Mouse (Mus musculus) lung, adult 18-20 months (tissue): Measurements from ENCODE around the gene Dnajc8.
"Not testable (repeated sequence)": the region's sequence is repeated elsewhere in the genome, so short reads cannot be mapped to it uniquely, and the experiment has no call there.

Experiments used
- DNase-seq, 2 experiments: peaks; one replicate each; pipeline ENCODE4 v3.0.0; 2022; ENCODE audit warnings: mixed read lengths in 2 of 2

Dnajc8 gene

DNA sequence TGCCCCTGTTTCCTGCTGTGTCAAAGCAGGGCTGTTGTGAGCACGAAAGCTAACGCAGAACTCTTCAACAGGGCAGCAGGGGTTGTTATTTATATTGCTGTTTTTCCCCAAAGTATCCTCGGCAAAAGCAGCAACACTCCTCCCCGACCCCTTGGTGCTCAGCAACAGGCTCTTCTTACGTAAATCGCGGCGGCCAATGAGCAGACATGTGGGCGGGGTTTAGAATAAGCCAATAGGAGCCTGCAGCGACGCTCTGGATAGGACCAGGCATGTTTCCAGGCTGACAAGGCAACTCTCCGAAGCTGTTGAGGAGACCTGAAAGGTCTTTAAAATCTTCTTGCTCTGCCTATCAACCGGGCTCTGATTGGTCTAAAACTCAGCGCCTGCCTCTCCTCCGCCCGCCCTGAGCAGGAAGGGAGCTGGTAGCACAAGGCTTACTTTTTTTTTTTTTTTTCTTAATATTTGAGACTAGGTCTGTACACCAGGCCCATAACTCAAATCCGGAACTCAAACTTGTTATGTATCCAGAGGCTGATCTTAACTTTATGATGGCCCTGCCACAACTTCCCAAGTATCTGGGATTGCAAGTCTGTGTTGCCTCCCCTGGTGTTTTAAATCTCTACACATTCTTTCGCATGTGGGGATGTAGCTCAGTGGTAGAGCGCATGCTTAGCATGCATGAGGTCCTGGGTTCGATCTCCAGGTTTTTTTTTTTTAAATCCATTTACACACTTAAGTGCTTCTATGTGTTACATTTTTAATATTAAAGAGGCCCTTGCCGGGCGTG is 19.8 kb upstream of the Dnajc8 start:
- peak; percentile 96 to 97 for DNase-seq

DNA sequence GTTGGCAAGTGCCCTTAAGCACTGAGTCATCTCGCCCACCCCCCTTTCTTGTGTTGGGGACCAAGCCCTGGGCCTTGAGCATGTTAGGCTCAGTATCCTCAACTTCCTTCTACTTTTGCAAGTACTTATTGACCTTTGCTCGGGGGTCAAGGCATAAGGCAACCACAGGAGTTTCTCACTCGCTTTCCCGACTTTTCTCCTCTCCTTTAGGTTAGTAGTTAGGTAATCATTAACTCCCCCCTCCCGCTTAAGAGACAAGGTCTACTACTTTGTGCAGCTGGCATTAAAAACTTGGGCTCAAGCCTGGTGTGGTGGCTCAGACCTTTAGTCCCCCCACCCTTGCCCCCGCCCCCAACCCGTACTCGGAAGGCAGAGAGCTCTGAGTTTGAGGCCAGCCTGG is 17.3 kb upstream of the Dnajc8 start:
- no peak for DNase-seq

DNA sequence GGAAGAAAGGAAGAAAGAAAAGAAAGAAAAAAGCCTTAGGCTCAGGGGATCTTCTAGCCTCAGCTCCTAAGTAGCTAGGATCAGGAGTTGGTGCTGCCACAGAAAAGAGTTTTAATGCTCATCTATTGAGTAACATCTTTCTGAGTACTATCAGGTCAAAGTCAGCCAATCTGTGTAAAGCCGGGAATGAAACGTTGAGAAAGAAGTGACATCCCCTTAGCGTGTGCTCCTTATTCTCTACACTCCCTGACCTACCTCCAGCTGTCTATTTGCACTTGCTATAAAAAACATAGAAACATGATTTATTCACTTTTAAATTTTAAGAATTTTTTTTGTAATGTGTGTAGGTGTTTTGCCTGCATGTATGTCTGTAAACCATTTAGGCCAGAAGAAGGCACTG is 16.2 kb upstream of the Dnajc8 start:
- no peak for DNase-seq

DNA sequence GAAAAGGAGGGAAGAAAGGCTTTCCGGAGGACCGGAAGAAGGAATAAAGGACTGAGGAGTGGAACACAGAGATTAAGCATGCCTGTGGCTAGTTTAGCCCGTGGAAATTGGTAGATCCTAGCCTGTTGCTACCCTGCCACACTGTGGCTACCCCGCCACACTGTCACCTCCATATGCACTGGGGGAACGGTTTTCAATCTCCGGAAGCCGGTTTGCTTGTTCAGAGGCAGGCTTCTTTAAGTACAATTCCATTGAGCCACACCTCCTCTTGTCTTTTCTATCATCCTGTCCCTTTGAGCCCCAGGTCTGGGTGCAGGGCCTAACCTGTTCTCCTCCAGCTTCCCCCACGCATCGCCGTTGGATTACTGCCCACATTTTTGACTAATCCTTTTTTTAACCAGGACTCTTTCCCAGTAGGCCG is 11.0 kb upstream of the Dnajc8 start:
- DNase-seq: no peak

DNA sequence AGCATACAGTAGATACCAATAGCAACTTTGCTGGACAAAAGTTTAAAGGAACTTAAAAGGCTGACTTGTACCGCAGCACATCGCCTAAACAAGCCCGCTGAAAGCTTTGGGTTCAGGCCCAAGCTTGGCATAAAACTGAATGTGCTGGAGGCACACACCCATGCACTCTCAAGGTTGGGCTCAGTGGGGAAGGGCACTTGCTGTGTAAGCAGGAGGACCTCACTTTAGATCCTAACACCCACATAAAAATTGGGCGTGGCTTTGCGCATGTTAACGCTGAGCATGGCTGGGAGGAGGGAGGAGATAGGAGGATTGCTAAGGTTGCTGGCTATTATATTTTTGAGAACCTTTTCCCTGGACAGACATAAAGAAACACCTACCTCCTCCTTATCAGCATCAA is 10.5 kb upstream of the Dnajc8 start:
- no peak for DNase-seq

DNA sequence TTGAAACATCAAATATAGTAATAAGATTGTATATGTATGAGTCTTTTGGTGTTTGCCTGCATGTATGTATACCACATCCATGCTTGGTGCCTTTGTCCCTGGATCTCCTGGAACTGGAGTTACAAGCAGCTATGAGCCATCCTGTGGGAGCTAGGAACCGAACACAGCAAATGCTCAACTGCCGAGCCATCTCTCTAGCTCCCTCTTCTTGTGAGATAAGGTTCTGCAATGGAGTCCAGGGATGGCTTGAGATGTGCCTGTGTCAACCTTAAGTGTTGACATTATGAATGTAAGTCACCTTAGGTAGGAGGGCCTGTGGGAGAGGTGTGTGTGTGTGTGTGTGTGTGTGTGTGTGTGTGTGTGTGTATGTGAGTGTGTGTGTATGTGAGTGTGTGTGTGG is 8.7 kb upstream of the Dnajc8 start:
- DNase-seq: no peak

DNA sequence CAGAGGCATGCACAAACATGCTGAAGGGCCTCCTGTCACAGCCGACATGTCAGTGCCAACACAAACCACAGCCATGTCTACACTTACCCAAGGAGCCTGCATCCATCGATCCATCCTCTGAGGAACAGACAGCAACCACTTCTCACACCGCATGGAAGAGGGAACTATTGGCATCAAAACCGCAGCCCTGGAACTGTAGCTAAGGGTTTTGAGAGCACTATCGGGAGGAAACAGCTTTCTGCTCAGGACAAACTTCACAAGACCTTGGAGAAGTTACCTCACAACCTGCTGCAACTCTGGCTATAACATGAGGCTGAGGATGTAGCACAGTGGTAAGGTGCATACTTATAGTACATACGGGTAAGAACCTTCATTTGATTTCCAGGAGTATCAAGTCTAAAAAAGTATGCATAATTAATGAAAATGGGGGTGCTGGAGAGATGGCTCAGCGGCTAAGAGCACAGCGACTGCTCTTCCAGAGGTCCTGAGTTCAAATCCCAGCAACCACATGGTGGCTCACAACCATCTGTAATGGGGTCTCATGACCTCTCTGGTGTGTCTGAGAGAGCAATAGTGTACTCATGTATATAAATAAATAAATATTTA is 7.3 kb upstream of the Dnajc8 start:
- DNase-seq: no peak

DNA sequence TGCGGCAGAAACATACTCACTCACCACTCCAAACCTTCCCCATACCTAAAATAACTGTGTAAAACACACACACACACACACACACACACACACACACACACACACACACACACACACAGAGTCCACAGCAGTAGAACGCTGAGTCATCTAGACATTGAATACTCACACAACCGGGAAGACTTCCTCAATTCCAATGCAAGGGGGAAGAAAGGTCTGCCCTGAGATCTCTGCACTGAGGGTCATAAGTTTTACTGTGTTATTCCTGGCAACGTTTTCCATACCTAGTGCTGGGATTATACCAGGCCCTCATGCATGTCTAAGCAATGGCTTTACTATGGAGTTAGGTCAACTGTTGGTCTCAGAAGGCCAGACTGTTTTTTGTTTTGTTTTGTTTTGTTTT is 6.0 kb upstream of the Dnajc8 start:
- no peak for DNase-seq

DNA sequence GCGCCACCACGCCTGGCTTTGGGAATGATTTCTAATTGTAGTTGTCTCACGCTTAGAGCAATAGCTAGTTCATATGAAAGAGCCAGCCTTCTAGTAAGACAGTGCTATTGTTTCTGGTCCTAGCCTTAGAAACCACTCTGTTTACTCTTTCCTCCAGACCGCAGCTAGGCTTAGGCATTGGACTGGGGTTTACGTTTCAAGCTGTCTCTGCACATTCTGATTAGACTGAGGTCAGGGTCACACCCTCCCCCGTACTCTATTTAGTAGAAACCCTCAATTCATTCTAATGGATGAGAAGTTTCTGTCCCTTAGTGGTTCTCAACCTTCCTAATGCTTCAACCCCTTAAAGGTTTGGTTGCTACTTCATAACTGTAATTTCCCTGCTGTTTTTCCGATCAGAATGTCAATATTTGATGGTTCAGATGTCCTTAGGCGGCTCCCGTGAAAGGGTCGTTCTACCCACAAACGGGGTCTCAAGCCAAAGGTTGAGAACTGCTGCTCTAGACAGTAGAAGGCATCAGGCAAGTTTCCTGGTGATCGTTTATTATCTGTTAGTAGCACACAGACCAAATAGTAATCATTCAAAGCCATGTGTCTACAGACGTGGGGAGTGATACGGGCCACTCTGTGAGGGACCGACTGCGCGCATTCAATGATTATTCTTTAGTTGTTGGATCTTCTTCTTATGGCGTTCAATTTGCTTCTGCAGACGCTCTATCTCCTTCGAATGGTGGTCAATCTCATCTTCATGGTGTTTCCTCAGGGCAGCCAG is 5.1 kb upstream of the Dnajc8 start:
- DNase-seq: no peak

DNA sequence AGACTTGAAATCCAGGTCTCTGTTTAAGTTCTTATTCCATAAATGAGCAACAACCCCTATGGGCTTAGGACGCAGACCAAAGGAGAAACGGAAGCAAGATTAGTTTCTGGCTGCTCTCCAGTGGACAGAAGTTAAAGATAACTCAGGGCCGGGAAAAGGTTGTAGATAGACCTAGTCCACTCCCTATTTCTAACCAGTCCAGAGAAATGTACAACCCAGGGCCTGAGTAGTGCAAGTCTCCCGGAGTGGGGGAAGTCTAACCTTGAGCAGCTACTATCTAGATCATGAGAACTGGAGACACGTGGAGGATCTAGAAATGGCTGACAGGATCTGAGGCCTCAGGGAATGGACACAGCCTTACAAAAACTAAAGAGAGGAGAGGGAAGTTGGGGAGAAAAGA is 2.9 kb upstream of the Dnajc8 start:
- DNase-seq: no peak

DNA sequence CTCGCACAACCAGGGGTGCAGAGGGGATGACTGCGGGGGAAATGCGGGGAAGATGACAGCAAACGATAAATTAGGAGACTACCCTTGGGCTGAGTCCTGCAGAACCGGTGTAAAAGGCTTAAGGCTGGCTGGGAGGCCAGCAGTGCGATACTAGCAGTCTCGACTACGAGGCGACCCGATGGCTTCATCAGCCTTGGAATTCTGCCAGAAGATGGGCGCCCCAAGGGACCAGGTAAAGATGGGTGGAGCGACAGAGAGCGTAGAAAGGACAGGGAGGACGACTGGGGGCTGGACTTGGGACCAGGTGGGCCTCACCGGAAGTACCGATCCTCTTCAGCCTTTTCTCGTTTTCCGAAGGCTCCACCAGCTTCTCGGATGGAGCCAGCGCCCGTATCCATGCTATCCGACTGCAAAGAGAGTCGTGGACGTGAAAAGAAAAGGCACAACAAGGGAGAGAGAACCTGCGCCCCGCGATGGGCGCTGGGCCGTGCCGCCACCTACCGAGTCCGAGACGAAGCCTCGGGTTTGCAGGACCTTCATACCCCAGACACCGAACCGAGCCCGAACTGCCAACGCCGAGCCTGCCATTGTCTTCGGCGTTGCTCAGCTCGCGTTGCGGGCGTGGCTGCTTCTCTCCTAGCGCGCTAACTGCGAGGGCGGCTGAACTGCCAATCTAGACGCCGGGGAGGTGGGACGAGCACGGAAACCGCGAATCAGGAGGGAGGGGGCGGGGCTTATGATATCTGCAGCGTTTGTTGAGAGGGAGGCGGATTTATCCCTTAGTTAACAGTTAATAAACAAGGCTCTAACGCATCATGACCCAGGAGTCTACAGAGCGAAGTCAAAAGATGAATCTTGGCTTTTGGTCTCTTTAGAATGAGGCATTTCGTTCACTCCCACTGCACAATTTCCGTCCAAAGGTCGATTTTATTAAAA is 2.1 kb upstream of the Dnajc8 start, which contains the start of gene Atpif1:
Gene Atpif1 (minus strand): TSS at position 679 of the 936 bp plus-strand sequence.
- DNase-seq: peak; percentile 92 to 95

DNA sequence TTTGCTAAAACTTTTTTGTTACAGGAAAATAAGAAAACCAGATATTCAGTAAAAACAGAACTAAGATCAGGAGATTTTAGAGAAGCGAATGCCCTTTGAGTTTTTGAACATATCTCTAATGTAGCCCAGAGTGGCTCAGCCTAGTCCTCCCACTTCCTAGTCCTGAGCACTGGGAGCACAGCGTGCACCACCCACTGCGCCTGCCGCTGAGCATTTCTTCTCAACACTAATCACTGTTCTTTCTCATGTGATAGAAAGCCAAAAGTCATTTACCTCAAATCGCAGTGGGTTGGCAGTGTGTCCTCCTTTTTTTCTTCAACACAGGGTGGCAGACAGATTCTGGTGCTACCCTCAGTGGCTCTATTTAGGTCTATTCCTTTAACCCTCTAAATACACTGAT is 4.1 kb downstream of the Dnajc8 start:
- DNase-seq: no peak

DNA sequence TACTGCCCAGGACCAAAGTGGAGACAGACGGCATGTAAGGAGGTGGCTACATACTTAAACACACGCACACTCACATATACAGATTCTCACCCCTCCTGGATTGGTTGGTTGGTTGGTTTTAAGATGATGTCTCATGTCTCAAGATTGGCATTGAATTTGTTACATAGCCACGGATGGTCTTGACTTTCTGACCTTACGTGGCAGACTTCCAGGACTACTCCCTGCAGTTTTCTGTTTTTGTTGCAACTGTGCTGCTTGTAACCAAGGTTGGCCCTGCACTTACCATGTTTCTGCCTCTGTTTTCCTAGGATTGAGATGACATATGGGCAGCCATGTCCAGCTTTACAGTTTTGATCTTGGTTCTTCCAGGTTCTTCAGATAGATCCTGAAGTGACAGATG is 6.1 kb downstream of the Dnajc8 start:
- no peak for DNase-seq

DNA sequence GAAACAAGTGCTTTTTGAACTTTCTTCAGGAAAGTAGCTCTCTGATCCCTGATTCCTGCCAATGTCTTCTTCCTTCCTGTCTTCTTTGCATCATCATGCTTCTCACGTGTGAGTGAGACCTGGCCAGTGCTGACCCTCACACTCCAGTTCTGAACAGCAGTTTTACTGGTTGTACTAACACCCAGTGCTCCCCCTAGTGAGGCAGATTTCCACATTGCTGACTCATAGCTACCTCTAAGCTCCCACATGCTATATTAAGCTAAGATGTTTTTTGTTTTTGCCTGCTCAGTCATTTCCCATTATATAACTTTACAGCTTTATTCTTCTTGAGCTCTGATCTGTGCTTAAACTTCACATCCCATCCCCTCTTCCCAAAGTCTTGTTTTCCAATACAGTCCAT is 7.4 kb downstream of the Dnajc8 start:
- DNase-seq: no peak

DNA sequence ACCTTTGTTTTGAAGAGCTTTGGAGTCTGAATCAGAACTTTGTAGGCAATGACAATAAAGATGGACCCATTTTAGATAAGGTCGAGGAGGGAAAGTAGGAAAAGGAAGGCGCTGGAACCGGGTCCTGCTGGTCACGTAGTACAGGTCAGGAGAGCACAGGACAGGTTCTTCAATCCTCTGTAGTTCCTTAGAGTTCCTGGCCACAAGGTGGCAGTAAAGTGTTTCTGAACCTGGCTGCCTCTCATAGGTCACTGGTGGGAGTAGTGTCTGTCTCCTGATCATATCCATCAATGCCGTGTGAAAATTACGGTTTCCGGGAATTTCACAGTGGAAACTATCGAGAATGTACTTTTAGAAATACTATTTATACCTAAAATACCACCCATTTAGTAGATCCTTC is 10.5 kb downstream of the Dnajc8 start:
- DNase-seq: peak; percentile 60 to 76

DNA sequence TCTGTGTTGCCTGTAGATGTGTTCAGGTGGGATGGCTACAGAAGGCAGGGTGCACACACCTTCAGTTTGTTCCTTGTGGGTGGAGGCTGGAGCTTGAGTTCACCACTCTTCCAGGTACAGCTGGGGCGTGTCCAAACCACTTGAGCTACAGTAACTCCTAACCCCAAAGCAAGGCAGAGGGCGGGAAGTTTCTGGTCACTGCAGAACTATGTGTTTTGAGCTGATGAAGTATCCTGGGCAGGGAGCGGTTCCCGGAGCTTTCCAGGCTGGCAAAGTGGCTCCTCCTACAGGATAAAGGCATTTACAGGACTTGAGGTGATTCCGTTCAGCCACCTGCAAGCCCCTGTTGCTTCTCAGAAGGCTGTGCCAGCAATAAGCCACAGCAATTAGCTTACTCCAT is 18.9 kb downstream of the Dnajc8 start:
- peak; percentile 57 to 75 for DNase-seq

DNA sequence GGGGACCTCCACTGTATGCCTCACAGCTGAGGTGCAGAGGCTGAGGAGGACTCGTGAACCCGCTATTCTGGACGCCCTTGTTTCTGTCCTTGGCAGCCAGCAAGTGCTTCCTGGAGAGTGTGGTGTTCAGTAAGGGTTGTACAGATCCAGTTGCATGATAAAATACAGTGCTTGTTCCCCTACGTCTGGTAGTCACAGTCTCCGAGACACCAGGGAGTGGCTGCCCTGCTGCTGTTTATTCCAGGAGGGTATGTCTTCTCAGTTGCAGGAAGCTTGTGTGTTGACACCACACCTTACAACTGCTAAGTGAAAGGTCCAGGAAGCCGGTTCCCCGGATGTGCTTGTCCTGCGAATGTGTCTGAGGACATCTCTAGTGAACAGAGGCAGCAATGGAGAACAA is 19.3 kb downstream of the Dnajc8 start:
- peak in 1 of 2 experiments; percentile 52 for DNase-seq

DNA sequence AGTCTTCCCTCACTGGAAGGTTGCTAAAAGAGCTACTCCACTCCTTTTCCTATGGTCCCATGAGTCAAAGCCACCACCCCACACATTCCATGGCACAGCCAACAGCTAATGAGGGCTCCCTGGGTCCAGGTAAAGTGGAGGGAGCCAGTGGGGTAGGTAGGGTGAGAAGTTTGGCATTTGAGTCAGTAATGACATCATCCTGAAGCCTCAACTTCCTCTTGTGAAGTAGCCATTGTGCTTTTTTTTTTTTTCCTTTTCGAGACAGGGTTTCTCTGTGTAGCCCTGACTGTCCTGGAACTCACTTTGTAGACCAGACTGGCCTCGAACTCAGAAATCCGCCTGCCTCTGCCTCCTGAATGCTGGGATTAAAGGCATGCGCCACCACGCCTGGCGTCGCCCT is 20.2 kb downstream of the Dnajc8 start:
- DNase-seq: not testable (repeated sequence)

DNA sequence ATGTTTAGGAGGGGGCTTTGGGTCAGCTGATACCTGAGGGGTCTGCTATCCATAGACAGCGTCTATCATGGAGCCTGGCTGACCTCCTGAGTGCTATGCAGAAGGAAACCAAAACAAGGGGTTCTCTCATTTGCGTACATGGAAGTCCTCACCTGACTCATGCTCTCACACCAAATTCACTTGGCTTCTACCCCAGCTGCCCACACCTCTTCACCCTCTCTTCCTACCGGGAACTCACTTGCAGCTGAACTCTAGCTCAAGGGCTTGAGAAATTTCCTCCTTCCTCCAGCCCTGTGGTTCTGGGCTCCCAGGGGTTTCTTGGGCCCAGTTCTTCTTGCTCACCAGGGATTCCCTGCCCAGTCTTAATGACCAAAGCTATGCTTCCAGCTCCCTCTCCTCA is 27.9 kb downstream of the Dnajc8 start:
- DNase-seq: peak; percentile 29 to 38

DNA sequence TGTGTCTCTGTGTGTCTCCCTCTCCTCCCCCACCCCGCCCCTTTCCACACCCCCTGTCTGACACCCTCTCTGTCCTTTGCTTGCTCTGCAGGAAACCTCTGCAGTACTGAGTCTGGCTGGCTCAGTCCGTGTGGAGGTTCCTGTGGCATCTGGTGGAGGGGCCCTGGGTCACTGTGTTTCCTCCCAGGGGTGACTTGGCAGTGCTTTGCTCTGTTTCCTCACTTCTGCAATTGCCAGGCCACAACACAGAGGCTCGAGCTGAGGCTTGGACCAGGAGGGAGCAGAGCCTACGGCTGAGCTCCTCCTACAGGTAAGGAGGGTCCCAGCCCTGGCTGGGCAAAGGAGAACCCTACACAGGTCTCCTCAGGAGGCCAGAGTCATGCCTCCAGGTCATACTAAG is 28.6 kb downstream of the Dnajc8 start, which contains the start of gene Ptafr:
Gene Ptafr (plus strand): TSS at position 103 of the 400 bp plus-strand sequence.
- peak; percentile 52 to 57 for DNase-seq

DNA sequence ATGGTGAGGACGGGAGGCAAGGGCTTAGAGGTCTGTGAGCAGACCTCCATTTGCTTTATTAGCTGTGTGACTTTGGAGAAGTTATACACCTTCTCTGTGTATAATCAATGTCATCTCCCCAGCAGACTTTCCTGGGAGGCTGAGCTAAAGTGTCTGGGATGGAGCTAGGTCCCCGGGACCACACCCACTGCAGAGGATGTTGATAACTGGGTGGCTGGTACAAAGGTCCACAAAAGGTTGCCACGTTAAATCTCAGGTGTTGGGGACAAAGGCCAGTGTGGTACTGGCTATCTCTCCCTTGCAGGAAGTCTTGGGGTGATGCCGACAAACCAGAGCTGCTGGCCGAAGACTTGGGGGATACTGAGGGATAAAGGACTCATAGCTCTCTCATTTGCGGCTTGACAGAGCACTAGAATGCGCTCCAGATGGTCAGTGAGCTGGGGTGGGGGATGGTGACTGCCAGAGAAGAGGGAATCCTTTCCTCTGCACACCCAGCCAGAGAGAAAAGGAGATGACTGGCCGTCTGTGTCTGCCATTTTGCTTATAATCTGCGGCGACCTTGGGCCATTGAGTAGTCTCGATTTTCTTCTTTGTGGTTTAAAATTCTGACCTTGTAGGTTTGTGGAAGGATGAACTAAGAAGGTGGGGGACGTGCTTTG is 29.9 kb downstream of the Dnajc8 start:
- no peak for DNase-seq

DNA sequence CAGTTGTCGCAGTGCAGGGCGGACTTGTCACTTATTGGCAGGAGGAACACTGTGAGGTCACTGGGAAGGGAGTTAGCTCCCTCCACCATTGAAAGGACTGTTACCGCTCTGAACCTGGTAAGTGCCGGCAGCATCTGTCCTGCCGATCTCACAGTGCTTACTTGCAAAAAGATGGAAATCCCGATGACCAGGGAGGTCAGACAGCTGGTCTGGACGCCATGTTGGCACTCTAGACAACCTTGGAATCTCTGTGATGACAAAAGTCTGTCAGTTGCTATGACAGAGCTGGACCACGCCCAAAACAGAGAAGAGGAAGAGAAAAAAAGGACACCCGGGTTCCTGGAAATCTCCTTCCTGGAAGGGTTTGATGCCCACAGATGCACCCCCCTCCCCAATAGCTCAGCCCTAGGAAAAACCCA is 32.0 kb downstream of the Dnajc8 start:
- peak; percentile 45 to 58 for DNase-seq
